Comparison of ENCODE assay signal across 8 mouse cellular contexts in genomic region chr11:100858935-100859578, GRCm38 (mm10). TPM values are rescaled to one million over a fixed set of nuclear protein-coding genes. Genes with fewer than 3 reads are reported as not detected.
DNase-seq lines count a peak whose midpoint lies in the region; ATAC-seq and TF ChIP-seq lines count a peak whose summit lies in the region.

TSS of gene Stat5a (plus strand) at chr11:100859351.

- H3K27ac ChIP-seq in heart, embryonic 15.5 days, result peak within 1 kb of the TSS; percentile 67
- peak within 1 kb of the TSS; percentile 47; the same call in 1 of the 2 replicates for H3K27ac ChIP-seq in kidney, postnatal 0 days

- H3K27me3 ChIP-seq in heart, embryonic 15.5 days, result 0 out of 2 replicates have a peak, but pooled peaks cover 15% of the 10 kb centered on the region
- no peaks in the 10 kb centered on the region for H3K27me3 ChIP-seq in kidney, postnatal 0 days (ENCODE audit: insufficient read depth, low read length)

- no peaks in the 10 kb centered on the region for H3K9me3 ChIP-seq in heart, embryonic 15.5 days (replicated peaks)
- no peaks in the 10 kb centered on the region for H3K9me3 ChIP-seq in kidney, postnatal 0 days (replicated peaks; ENCODE audit: low read length)

- no peaks in the 10 kb centered on the region for H3K36me3 ChIP-seq in heart, embryonic 15.5 days
- no peaks in the 10 kb centered on the region for H3K36me3 ChIP-seq in kidney, postnatal 0 days (ENCODE audit: insufficient read depth, low read length)

- WGBS in heart, embryonic 15.5 days, result 54% methylated on average over 9 of the region's 9 CpGs
- WGBS in kidney, postnatal 0 days, result 57% methylated on average over 9 of the region's 9 CpGs

- ATAC-seq in heart, embryonic 15.5 days (replicated peaks; ENCODE audit: insufficient number of reproducible peaks, insufficient read depth, low FRiP score, low read depth), result no peak
- no peak for ATAC-seq in kidney, postnatal 0 days (replicated peaks; ENCODE audit: low FRiP score, low read depth)
- no peak for ATAC-seq in neutrophil, adult 5-6 weeks (ENCODE audit: extremely low read depth, insufficient number of reproducible peaks, low FRiP score, poor library complexity, severe bottlenecking)

- peaks cover 21% of the 10 kb centered on the region for H3K4me1 ChIP-seq in heart, embryonic 15.5 days (replicated peaks)
- H3K4me1 ChIP-seq in kidney, postnatal 0 days (replicated peaks; ENCODE audit: insufficient read depth, low read length), result peaks cover 11% of the 10 kb centered on the region; the same call in 1 of the 2 replicates

- TF ChIP-seq CTCF in kidney, postnatal 0 days (IDR thresholded peaks at IDR 0.05; ENCODE audit: low read depth), result no peak

- peak within 1 kb of the TSS; percentile 68 for H3K9ac ChIP-seq in heart, embryonic 15.5 days
- H3K9ac ChIP-seq in kidney, postnatal 0 days (ENCODE audit: low read depth, low read length), result peak within 1 kb of the TSS; percentile 54

- peak within 1 kb of the TSS; percentile 92 for H3K4me2 ChIP-seq in heart, embryonic 15.5 days
- H3K4me2 ChIP-seq in kidney, postnatal 0 days (ENCODE audit: low read length), result peak within 1 kb of the TSS; percentile 84

- peak; percentile 33 for DNase-seq in urinary bladder, postnatal 25 days (ENCODE audit: low spot score)
- DNase-seq in urinary bladder, adult 18-20 months (ENCODE audit: low spot score in 2 of 2), result no peak
- peak; percentile 79 for DNase-seq in fat pad, adult 2 months (ENCODE audit: extremely low read depth, low read depth, low spot score)
- no peak for DNase-seq in kidney, postnatal 0 days (ENCODE audit: low spot score)
- peak; percentile 77 to 84 for DNase-seq in lung, adult 18-20 months
- DNase-seq in thymus, adult 18-20 months, result no peak

- peak within 1 kb of the TSS; percentile 62 for H3K4me3 ChIP-seq in heart, embryonic 15.5 days
- H3K4me3 ChIP-seq in kidney, postnatal 0 days (replicated peaks; ENCODE audit: low read depth, low read length), result peak within 1 kb of the TSS; percentile 45

RNA-seq across cellular contexts. Expression of gene Stat5a, which starts in this region (rescaled TPM):
- 6.1 and 11.9 TPM in 2 replicates for polyA plus RNA-seq in heart, embryonic 15.5 days (2015; fragmentation: Nextera tagmentation; extraction: Ambion mirVana)
- 4.0 and 4.4 TPM in 2 replicates for polyA plus RNA-seq in kidney, postnatal 0 days (2015; fragmentation: Nextera tagmentation; extraction: Ambion mirVana)
- 20.9 and 22.5 TPM in 2 replicates for total RNA-seq in neutrophil, adult 5-6 weeks (2017)

Comparison
In these comparisons a context has a peak if more than half of its experiments do, and no peak if none do; other contexts are left out.
1. DNase-seq: peak in urinary bladder, postnatal 25 days (single experiment), fat pad, adult 2 months (single experiment) and lung, adult 18-20 months (2 of 2); none in urinary bladder, adult 18-20 months (0 of 2), kidney, postnatal 0 days (single experiment) and thymus, adult 18-20 months (0 of 2).